Mouse (Mus musculus): Measurements from ENCODE around the gene Esyt3.

Gene Esyt3

GRCm38 (mm10) chr9:99355971-99356370, 2.4 kb downstream of the Esyt3 start:
- no peak for DNase-seq (ENCODE audit: inconsistent age in 2 of 2, low spot score in 1 of 2)

- DNase-seq (ENCODE audit: inconsistent age in 2 of 2, low spot score in 1 of 2): no peak
These were observed 3.6 kb downstream of the Esyt3 start for GRCm38 (mm10) chr9:99354796-99355195.

GRCm38 (mm10) chr9:99353390-99353789, 5.0 kb downstream of the Esyt3 start:
- no peak for DNase-seq (ENCODE audit: inconsistent age in 2 of 2, low spot score in 1 of 2)

GRCm38 (mm10) chr9:99352964-99353363, 5.4 kb downstream of the Esyt3 start:
- DNase-seq (ENCODE audit: inconsistent age in 2 of 2, low spot score in 1 of 2): no peak

- peak in 1 of 2 experiments; percentile 39 for DNase-seq (ENCODE audit: inconsistent age in 2 of 2, low spot score in 1 of 2)
These were observed 13.0 kb downstream of the Esyt3 start for GRCm38 (mm10) chr9:99345351-99345792.

- peak in 1 of 2 experiments; percentile 52 for DNase-seq (ENCODE audit: inconsistent age in 2 of 2, low spot score in 1 of 2)
These were observed 16.8 kb downstream of the Esyt3 start for GRCm38 (mm10) chr9:99341600-99341999.

GRCm38 (mm10) chr9:99340126-99340525, 18.2 kb downstream of the Esyt3 start:
- DNase-seq (ENCODE audit: inconsistent age in 2 of 2, low spot score in 1 of 2): no peak

- no peak for DNase-seq (ENCODE audit: inconsistent age in 2 of 2, low spot score in 1 of 2)
These were observed 19.2 kb downstream of the Esyt3 start for GRCm38 (mm10) chr9:99339182-99339581.

- DNase-seq (ENCODE audit: inconsistent age in 2 of 2, low spot score in 1 of 2): no peak
These were observed 20.1 kb downstream of the Esyt3 start for GRCm38 (mm10) chr9:99338293-99338692.

GRCm38 (mm10) chr9:99336538-99336937, 21.8 kb downstream of the Esyt3 start:
- no peak for DNase-seq (ENCODE audit: inconsistent age in 2 of 2, low spot score in 1 of 2)

- DNase-seq (ENCODE audit: inconsistent age in 2 of 2, low spot score in 1 of 2): no peak
These were observed 31.5 kb downstream of the Esyt3 start for GRCm38 (mm10) chr9:99326881-99327280.

GRCm38 (mm10) chr9:99325961-99326360, 32.4 kb downstream of the Esyt3 start:
- no peak for DNase-seq (ENCODE audit: inconsistent age in 2 of 2, low spot score in 1 of 2)

GRCm38 (mm10) chr9:99325208-99325929, 33.0 kb downstream of the Esyt3 start:
- no peak for DNase-seq (ENCODE audit: inconsistent age in 2 of 2, low spot score in 1 of 2)

GRCm38 (mm10) chr9:99320006-99320405, 38.4 kb downstream of the Esyt3 start:
- DNase-seq (ENCODE audit: inconsistent age in 2 of 2, low spot score in 1 of 2): peak; percentile 58 to 73

- DNase-seq (ENCODE audit: inconsistent age in 2 of 2, low spot score in 1 of 2): no peak
These were observed 38.9 kb downstream of the Esyt3 start for GRCm38 (mm10) chr9:99319343-99319951.

- DNase-seq (ENCODE audit: inconsistent age in 2 of 2, low spot score in 1 of 2): no peak
These were observed 52.1 kb downstream of the Esyt3 start for GRCm38 (mm10) chr9:99306226-99306625.

GRCm38 (mm10) chr9:99304296-99304695, 54.1 kb downstream of the Esyt3 start:
- DNase-seq (ENCODE audit: inconsistent age in 2 of 2, low spot score in 1 of 2): no peak
